Mouse (Mus musculus) forebrain, postnatal 0 days (tissue): ENCODE data around the gene Gls. TPM values are rescaled to one million over a fixed set of nuclear protein-coding genes. Genes with fewer than 3 reads are reported as not detected.

ENCODE experiments used
- ATAC-seq: fragments of 200-750 bp; cut with Nextera tagmentation; 2 replicates; pipeline ENCODE4 v1.8.0; 2017; ENCODE audit warnings: mild to moderate bottlenecking, moderate library complexity
- DNase-seq: peaks from one replicate; pipeline ENCODE4 v3.0.0-alpha.2; 2015
- H3K27ac ChIP-seq: fragments of 300-500 bp; sonication (generic); 2 replicates; pipeline ENCODE4 v1.5.1; 2014; ENCODE audit warnings: low read depth, mild to moderate bottlenecking, antibody characterized with exemption, low read length, moderate library complexity, mixed read lengths
- H3K27me3 ChIP-seq: fragments of 300-500 bp; sonication (generic); 2 replicates; pipeline ENCODE4 v1.6.1; 2014; ENCODE audit warnings: mild to moderate bottlenecking, low read length, mixed read lengths; ENCODE audit not compliant: insufficient read depth
- H3K36me3 ChIP-seq: fragments of 300-500 bp; sonication (generic); 2 replicates; pipeline ENCODE4 v1.6.1; 2014; ENCODE audit warnings: mild to moderate bottlenecking, moderate library complexity; ENCODE audit not compliant: insufficient read depth
- H3K4me1 ChIP-seq: fragments of 300-500 bp; sonication (generic); 2 replicates; pipeline ENCODE4 v1.6.1; 2014; ENCODE audit warnings: antibody characterized with exemption; ENCODE audit not compliant: insufficient read depth
- H3K4me2 ChIP-seq: fragments of 300-500 bp; sonication (generic); 2 replicates; pipeline ENCODE4 v1.6.1; 2014; ENCODE audit warnings: low read depth, mild to moderate bottlenecking, moderate library complexity
- H3K4me3 ChIP-seq: fragments of 300-500 bp; sonication (generic); 2 replicates; pipeline ENCODE4 v1.5.1; 2014; ENCODE audit warnings: low read depth, low read length, mixed read lengths
- H3K9ac ChIP-seq: fragments of 300-500 bp; sonication (generic); 2 replicates; pipeline ENCODE4 v1.6.1; 2014; ENCODE audit warnings: mild to moderate bottlenecking
- H3K9me3 ChIP-seq: fragments of 300-500 bp; sonication (generic); 2 replicates; pipeline ENCODE4 v1.6.1; 2016; ENCODE audit warnings: low read length
- CTCF ChIP-seq: sonication (generic); IDR thresholded peaks from 2 replicates; pipeline ENCODE4 v1.5.1; 2016; ENCODE audit warnings: antibody characterized with exemption, control low read depth, low read depth
- WGBS: fragments of 180-500 bp; shearing (Covaris S2); extraction: QIAGEN DNeasy Blood & Tissue Kit; methylation state at CpG from one replicate; pipeline ENCODE4 v1.1.7; 2014; 5-methylcytosine and 5-hydroxymethylcytosine counted together
- polyA plus RNA-seq: library from polyadenylated mRNA; unstranded; fragments of >200 nt; fragmentation: Nextera tagmentation; extraction: Ambion mirVana; gene quantifications from 2 replicates; pipeline ENCODE4 v1.2.1, GENCODE M21; 2015
- total RNA-seq: library from RNA; depleted of rRNA; stranded (reverse); fragments of >200 nt; gene quantifications from 2 replicates; pipeline ENCODE4 v1.2.3, GENCODE M21; 2014

Gls gene
- total and polyA plus RNA-seq, 2 experiments from 2014 or later, result 27.9 to 254 TPM

DNA sequence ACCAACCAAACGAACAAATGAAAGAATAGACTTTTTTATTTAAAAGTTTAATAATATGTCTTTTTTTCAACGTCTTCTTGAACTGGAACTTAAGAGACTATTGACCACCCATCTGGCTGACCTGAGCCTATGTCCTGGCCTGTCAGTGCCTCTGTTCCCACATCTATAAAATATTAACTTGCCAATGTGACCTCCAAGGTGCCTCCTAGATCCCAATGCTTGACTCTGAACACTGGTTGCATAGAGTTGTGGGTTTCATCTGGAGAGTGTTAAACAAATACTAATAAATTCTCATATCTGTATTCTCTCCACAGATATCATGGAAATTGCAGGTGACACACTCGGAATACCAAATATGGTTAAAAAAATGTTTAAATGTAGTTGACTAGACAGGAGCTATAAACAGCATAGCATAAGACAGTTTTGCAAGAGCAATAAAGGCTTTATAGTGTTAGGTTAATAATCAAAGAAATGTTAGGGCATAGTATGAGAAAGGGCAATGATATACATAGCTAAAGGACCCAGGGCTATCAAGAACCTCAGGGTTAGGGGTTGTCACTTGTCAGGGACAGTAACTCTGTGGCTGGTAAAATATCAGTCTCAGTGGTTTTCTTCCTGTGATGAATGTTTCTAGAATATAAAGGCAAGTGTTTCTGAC, 16.0 kb upstream of the Gls start:
- H3K4me3 ChIP-seq, result no peak overlapping the region
- no peak for TF ChIP-seq CTCF
- H3K9ac ChIP-seq, result no peak overlapping the region
- 90% methylated on average over 3 of the region's 3 CpGs for WGBS
- H3K9me3 ChIP-seq, result no peaks in the 10 kb centered on the region
- H3K4me1 ChIP-seq, result no peaks in the 10 kb centered on the region
- DNase-seq (no peak), ATAC-seq (no peak)
- H3K27me3 ChIP-seq, result no peaks in the 10 kb centered on the region
- no peak overlapping the region for H3K27ac ChIP-seq
- H3K36me3 ChIP-seq, result no peaks in the 10 kb centered on the region
- no peak overlapping the region for H3K4me2 ChIP-seq

DNA sequence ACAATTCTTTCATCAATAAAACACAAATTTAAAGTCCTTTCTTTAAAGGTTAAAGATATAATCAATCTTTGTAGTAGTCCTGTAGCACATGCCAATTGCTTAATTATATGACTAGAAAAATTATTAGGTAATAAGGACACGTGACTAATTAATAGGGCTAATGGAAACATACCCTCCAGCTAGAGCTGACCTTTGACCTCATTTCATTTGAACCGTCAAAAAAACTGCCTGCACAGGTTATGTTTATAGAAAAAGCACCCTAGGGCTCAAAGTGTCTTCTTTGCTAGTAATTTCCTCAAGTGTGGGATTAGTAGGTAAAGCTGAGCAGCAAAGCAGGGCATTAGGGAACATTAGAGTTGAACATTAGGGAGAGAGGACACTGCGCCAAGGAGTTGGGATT, 9.2 kb upstream of the Gls start:
- no peak for DNase-seq
- no peak overlapping the region for H3K4me3 ChIP-seq
- H3K4me2 ChIP-seq, result no peak overlapping the region
- no peaks in the 10 kb centered on the region for H3K4me1 ChIP-seq
- H3K27me3 ChIP-seq, result no peaks in the 10 kb centered on the region
- H3K36me3 ChIP-seq, result no peaks in the 10 kb centered on the region
- no peak overlapping the region for H3K9ac ChIP-seq
- WGBS, result 56% methylated on average over 3 of the region's 3 CpGs
- H3K27ac ChIP-seq, result no peak overlapping the region
- ATAC-seq, result no peak
- no peaks in the 10 kb centered on the region for H3K9me3 ChIP-seq
- no peak for TF ChIP-seq CTCF

DNA sequence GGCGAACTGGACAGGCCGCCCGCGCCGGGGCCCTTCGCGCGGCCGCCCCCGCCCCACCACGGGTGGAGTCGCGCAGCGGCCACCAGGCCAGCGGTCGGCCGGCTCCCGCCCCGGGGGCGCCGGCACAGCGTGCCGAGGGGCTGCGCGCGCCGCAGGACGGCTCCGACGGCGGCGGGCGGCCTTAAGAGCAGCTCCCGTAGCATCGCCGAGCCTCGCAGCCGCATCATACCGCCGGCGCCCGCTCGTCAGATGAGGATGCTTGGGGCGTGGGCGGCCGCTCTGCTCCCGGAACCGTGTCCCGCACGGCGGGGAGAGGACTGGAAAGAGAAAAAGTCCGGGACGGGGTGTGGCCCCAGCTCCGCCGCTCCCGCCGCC, 279 bp downstream of the Gls start:
- TF ChIP-seq CTCF, result no peak
- Histone ChIP-seq H3K9me3 (no peaks in the 10 kb centered on the region), H3K4me2 (peak overlapping the region; percentile 79), H3K9ac (peak overlapping the region; percentile 93), H3K36me3 (no peaks in the 10 kb centered on the region), H3K27me3 (no peaks in the 10 kb centered on the region), H3K4me1 (peaks cover 11% of the 10 kb centered on the region), H3K4me3 (peak overlapping the region; percentile 93), H3K27ac (peak overlapping the region; percentile 98)
- WGBS, result 2% methylated on average over 50 of the region's 57 CpGs
- no peak for DNase-seq
- ATAC-seq, result peak; percentile 77

DNA sequence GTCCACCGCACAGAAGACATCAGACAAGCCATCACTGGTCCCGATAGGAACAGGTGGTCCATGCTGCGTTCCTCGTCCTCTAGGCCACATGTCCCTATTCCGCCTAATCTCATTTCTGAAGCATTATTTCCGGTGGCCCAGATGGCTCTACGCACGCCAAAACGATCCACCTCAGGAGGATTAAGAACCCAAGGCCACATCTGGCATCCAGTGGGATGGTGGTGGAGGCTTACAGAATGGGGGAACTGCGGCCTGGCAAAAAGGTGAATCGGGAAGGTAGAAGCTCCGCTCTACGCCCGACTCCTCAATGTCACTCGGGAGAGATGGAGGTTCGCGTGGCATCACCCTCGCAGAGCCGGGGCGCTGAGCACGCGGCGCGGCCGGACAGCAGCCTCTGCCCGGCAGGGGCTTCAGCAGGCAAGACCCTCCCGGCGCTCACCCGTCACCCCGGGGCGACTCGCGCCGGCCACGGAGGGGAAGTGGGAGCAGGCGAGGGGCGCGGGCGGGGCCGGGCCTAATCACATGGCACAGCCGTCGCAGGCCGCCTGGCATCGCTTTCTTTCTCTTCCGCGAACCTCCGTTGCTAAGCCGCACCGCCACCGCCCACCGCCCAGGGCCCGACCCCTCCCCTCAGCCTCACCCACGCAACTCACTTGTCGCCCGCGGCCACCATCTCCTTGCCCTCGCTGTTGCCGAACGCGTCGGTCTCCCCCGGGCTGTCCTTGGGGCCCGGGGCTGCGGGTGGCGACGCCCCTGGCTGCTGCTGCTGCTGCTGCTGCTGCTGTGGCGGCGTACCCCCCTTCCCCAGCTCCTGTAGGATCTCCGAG, 880 bp downstream of the Gls start:
- DNase-seq (peak; percentile 80), ATAC-seq (peak; percentile 52)
- WGBS, result under 1% methylated on average over 60 of the region's 69 CpGs
- Histone ChIP-seq H3K27me3 (no peaks in the 10 kb centered on the region), H3K4me1 (peaks cover 11% of the 10 kb centered on the region), H3K9ac (peak overlapping the region; percentile 93), H3K4me3 (peak overlapping the region; percentile 93), H3K9me3 (no peaks in the 10 kb centered on the region), H3K4me2 (peak overlapping the region; percentile 79), H3K36me3 (no peaks in the 10 kb centered on the region), H3K27ac (peak overlapping the region; percentile 98)
- no peak for TF ChIP-seq CTCF

DNA sequence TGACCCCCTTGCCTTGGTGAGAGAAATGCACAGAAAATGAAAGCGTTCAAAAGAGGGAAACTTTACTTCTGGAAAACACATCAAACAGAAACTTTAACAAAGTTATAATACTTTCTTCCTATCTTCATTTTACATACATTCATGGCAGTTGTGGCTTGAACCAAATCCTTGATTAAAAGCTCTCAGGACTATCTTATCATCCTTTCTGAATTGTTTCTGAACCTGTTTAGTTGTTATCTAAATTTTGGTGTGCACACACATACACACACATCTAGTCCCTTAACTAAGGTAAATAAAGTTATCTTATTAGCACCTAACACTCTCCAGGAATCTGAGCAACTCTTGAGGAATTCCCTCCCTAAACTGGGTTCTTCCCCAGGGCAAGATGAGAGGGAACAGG, 2.6 kb downstream of the Gls start:
- H3K4me3 ChIP-seq, result no peak overlapping the region

DNA sequence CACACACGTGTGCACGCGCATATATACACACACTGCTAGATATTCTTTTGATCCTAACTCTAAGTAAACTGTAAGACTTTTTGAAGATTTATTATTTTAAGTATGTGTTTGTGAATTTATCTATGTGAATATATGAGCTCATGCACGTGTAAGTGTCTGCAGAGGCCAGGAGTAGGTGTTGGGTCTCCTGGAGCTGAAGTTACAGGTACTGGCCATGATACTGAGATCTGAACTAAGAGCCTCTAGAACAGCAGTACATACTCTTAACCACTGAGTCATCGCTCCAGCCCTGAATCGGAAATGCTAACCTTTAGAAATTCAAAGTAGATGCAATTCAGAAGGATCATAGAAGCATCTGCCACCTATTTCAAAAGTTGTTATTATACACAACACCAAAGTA, 4.9 kb downstream of the Gls start:
- DNase-seq, result no peak
- Histone ChIP-seq H3K4me1 (peaks cover 11% of the 10 kb centered on the region), H3K27me3 (no peaks in the 10 kb centered on the region), H3K9ac (no peak overlapping the region), H3K4me3 (no peak overlapping the region), H3K36me3 (no peaks in the 10 kb centered on the region), H3K4me2 (no peak overlapping the region), H3K9me3 (no peaks in the 10 kb centered on the region), H3K27ac (no peak overlapping the region)
- WGBS, result 79% methylated on average over 6 of the region's 6 CpGs
- TF ChIP-seq CTCF, result no peak
- no peak for ATAC-seq

More for the DNA sequence above, 2.6 kb downstream of the Gls start:
- 71% methylated on average over 1 of the region's 1 CpGs for WGBS
- no peak overlapping the region for H3K9ac ChIP-seq
- DNase-seq, result no peak
- no peak for ATAC-seq
- H3K36me3 ChIP-seq, result no peaks in the 10 kb centered on the region
- no peaks in the 10 kb centered on the region for H3K27me3 ChIP-seq
- no peak for TF ChIP-seq CTCF
- H3K9me3 ChIP-seq, result no peaks in the 10 kb centered on the region
- H3K4me2 ChIP-seq, result peak overlapping the region; percentile 79; the same call in 1 of the 2 replicates
- H3K27ac ChIP-seq, result no peak overlapping the region
- peaks cover 11% of the 10 kb centered on the region for H3K4me1 ChIP-seq

DNA sequence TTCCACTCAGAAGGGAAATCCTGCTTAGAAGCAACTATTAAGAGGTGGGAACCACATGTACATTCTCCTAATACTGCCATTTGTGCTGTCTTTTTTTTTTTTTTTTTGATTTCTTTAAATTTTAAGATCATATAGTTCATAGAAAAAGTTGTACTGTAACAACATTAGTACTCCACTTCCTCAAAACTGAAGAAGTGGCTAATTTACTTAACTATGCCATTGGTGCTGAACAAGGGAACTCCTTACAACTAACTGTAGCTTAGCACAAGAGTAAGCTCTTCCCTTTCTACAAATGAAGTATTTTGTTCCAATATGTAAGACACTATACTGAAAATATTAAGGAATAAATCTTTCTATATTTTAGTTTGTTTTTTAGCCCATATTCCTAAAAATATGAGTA, 6.6 kb downstream of the Gls start:
- ATAC-seq (no peak), DNase-seq (no peak)
- H3K4me3 ChIP-seq, result no peak overlapping the region

More for the DNA sequence above, 6.6 kb downstream of the Gls start:
- TF ChIP-seq CTCF, result no peak
- no peaks in the 10 kb centered on the region for H3K36me3 ChIP-seq
- no peak overlapping the region for H3K27ac ChIP-seq
- no peaks in the 10 kb centered on the region for H3K9me3 ChIP-seq
- H3K4me2 ChIP-seq, result no peak overlapping the region
- no peaks in the 10 kb centered on the region for H3K27me3 ChIP-seq
- H3K9ac ChIP-seq, result no peak overlapping the region
- H3K4me1 ChIP-seq, result peaks cover 10% of the 10 kb centered on the region
